Mouse (Mus musculus): ENCODE data around the gene Smyd3. TPM values are rescaled to one million over a fixed set of nuclear protein-coding genes. Genes with fewer than 3 reads are reported as not detected.
"Not testable (repeated sequence)": the region's sequence is repeated elsewhere in the genome, so short reads cannot be mapped to it uniquely, and the experiment has no call there.

The Smyd3 gene
- total RNA-seq, 1 experiment from 2014 or later = 39.5 TPM

DNA sequence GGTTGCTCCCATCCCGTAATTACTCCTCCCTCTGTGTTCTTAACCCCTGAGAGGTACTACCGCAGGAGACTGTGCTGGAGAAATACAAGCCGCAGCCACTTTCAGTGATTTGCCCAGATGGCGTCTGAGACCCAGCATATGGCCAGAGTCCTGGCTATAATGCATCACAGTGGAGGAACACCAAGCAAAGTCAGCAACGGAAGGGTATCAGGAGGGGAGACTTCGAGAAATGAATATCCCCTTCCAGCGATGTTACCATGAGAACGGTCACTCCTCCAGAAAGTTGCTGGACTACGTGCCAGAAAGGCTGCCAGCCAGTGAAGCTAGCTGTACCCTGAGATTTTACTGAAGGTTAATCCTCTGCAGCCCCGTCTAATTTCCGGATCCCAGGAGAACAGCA is 325.1 kb downstream of the Smyd3 start:
- ATAC-seq (replicated peaks in 1 of 2; ENCODE audit: insufficient read depth in 1 of 2, low FRiP score in 2 of 2, low TSS enrichment in 1 of 2, low read depth in 1 of 2, poor library complexity in 2 of 2, severe bottlenecking in 2 of 2) = no peak

DNA sequence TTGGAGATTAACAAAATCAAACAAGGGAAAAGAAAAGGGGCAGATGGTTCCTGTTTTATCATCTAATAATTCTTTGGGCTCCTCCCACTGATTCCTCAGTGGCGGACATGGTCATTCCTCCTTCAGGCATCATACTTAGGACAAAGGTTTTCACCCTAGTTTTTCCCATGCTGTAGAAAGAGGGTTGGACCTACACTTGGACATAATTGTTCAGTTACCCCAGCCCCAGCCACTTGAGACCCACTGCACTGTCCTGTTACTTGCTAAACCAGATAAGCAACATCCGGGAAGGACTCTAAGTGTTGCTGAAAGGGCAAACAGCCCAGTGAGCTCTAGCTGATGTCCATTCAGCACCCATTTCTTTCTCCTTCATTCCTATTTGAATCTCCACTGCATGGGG is 327.0 kb downstream of the Smyd3 start:
- ATAC-seq (replicated peaks in 1 of 2; ENCODE audit: insufficient read depth in 1 of 2, low FRiP score in 2 of 2, low TSS enrichment in 1 of 2, low read depth in 1 of 2, poor library complexity in 2 of 2, severe bottlenecking in 2 of 2) = no peak

DNA sequence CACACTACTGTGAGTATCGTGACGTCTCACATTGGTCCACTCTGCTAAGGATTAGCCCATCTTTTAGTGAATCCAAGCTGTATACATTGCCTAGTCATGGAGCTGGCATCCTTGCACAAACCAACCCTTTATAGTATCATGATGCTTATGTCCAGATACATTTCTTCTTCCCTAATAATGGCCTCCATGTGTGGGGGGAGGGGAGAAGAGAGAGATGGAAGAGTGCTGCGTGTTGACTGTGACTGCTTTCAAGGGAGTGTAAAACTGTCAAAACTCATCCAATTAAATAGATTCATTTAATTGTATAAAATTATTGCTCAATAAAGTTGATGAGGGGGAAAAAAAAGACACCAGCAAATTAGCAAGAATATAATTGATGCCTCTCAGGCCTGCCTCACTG is 330.7 kb downstream of the Smyd3 start:
- ATAC-seq (replicated peaks in 1 of 2; ENCODE audit: insufficient read depth in 1 of 2, low FRiP score in 2 of 2, low TSS enrichment in 1 of 2, low read depth in 1 of 2, poor library complexity in 2 of 2, severe bottlenecking in 2 of 2) = no peak

DNA sequence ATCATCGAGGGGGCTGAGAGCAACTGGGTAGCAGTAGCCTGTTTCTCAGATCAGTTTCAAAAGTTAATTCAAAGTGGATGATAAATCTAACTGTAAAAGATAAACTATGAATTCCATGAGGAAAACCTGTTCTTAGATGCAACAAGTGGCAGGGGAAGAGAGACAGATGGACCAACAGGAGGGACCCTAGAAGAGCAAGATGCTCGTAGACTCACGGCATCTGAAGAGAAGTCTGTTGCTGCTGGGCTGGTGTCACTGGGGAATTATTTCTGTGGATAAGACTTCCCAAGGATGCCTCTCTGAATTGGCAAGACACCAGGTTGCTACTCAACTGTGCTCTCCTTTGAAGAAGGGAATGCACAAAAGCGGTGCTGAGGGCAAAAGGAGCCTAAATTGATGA is 333.2 kb downstream of the Smyd3 start:
- no peak for ATAC-seq (replicated peaks in 1 of 2; ENCODE audit: insufficient read depth in 1 of 2, low FRiP score in 2 of 2, low TSS enrichment in 1 of 2, low read depth in 1 of 2, poor library complexity in 2 of 2, severe bottlenecking in 2 of 2)

- ATAC-seq (replicated peaks in 1 of 2; ENCODE audit: insufficient read depth in 1 of 2, low FRiP score in 2 of 2, low TSS enrichment in 1 of 2, low read depth in 1 of 2, poor library complexity in 2 of 2, severe bottlenecking in 2 of 2) = no peak
These were observed 334.3 kb downstream of the Smyd3 start for GRCm38 (mm10) chr1:179183499-179183898.

- no peak for ATAC-seq (replicated peaks in 1 of 2; ENCODE audit: insufficient read depth in 1 of 2, low FRiP score in 2 of 2, low TSS enrichment in 1 of 2, low read depth in 1 of 2, poor library complexity in 2 of 2, severe bottlenecking in 2 of 2)
These were observed 337.3 kb downstream of the Smyd3 start for GRCm38 (mm10) chr1:179180546-179180945.

GRCm38 (mm10) chr1:179176861-179177658 is 340.8 kb downstream of the Smyd3 start:
- ATAC-seq (replicated peaks in 1 of 2; ENCODE audit: insufficient read depth in 1 of 2, low FRiP score in 2 of 2, low TSS enrichment in 1 of 2, low read depth in 1 of 2, poor library complexity in 2 of 2, severe bottlenecking in 2 of 2) = no peak

GRCm38 (mm10) chr1:179174241-179174640 is 343.6 kb downstream of the Smyd3 start:
- no peak for ATAC-seq (replicated peaks in 1 of 2; ENCODE audit: insufficient read depth in 1 of 2, low FRiP score in 2 of 2, low TSS enrichment in 1 of 2, low read depth in 1 of 2, poor library complexity in 2 of 2, severe bottlenecking in 2 of 2)

DNA sequence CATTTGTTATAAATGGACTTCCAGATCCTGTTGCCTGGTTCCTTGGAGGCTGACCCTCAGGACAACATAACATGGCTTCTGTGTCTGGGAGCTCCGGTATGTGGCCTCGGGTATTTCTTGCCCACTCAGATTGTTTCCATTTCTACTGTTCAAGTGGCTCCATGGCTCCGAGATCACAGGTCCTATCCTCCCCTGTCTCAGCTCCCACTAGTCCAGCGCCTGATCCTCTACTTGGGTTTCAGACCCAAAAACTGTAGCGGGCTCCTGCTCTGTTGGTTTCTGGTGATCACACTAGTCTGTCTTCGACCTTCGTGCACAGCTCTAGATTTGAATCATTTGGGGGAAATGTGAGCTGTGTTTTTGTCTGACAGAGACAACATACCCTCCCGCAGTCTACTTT is 347.3 kb downstream of the Smyd3 start:
- ATAC-seq (replicated peaks in 1 of 2; ENCODE audit: insufficient read depth in 1 of 2, low FRiP score in 2 of 2, low TSS enrichment in 1 of 2, low read depth in 1 of 2, poor library complexity in 2 of 2, severe bottlenecking in 2 of 2) = no peak

DNA sequence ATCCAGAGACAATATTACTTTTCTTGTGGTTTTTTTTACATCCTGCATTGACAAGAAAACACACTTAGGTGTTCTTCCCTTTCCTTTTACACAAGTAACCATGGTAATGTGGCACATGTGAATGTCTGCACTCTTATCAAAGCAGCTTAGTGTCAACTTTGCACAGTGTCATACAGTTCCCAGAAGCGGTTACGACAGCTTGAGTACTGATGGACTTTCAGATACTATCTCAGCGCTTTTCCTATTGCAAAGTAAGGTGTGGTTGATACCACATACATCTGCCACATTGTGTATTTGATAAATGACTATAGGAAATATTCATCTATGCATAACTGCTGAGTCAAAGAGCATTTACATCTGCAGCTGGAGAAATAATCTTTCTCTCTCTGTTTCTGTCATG is 348.1 kb downstream of the Smyd3 start:
- ATAC-seq (replicated peaks in 1 of 2; ENCODE audit: insufficient read depth in 1 of 2, low FRiP score in 2 of 2, low TSS enrichment in 1 of 2, low read depth in 1 of 2, poor library complexity in 2 of 2, severe bottlenecking in 2 of 2) = peak; percentile 22 to 51; a peak in 2 of 4 replicates

DNA sequence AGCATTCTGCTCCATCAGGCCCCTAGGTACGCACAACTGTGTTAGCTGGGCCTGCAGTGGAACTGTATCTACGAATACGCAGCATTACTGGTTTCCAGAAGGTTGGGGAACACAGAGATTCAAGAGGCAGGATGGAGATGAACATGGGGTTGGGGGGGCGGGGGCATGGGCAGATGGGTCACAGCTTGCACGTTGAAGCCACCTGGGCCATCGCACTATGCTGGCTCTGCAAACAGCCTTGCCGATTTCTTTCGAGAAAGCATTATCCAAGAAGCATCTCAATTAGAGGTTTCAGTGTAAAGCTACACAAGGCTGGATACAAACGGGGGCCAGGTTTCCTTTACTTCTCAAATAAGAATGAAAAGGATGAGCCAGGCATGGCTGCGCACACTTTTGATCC is 348.7 kb downstream of the Smyd3 start:
- ATAC-seq (replicated peaks in 1 of 2; ENCODE audit: insufficient read depth in 1 of 2, low FRiP score in 2 of 2, low TSS enrichment in 1 of 2, low read depth in 1 of 2, poor library complexity in 2 of 2, severe bottlenecking in 2 of 2) = no peak

DNA sequence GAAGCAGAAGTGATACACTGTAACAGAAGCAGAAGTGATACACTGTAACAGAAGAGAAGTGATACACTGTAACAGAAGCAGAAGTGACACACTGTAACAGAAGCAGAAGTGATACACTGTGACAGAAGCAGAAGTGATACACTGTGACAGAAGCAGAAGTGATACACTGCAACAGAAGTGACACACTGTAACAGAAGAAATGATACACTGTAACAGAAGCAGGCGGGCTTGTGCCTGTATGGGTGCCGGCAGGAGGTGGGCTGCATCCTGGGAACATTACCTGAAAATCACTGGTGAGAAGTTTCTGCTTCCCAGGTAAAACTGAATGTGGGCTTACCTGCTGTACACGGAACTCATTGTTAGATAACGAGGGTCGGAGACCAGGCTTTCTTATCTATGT is 353.6 kb downstream of the Smyd3 start:
- ATAC-seq (replicated peaks in 1 of 2; ENCODE audit: insufficient read depth in 1 of 2, low FRiP score in 2 of 2, low TSS enrichment in 1 of 2, low read depth in 1 of 2, poor library complexity in 2 of 2, severe bottlenecking in 2 of 2) = not testable (repeated sequence)

GRCm38 (mm10) chr1:179162752-179163151 is 355.1 kb downstream of the Smyd3 start:
- not testable (repeated sequence) for ATAC-seq (replicated peaks in 1 of 2; ENCODE audit: insufficient read depth in 1 of 2, low FRiP score in 2 of 2, low TSS enrichment in 1 of 2, low read depth in 1 of 2, poor library complexity in 2 of 2, severe bottlenecking in 2 of 2)

GRCm38 (mm10) chr1:179161947-179162346 is 355.9 kb downstream of the Smyd3 start:
- ATAC-seq (replicated peaks in 1 of 2; ENCODE audit: insufficient read depth in 1 of 2, low FRiP score in 2 of 2, low TSS enrichment in 1 of 2, low read depth in 1 of 2, poor library complexity in 2 of 2, severe bottlenecking in 2 of 2) = no peak

DNA sequence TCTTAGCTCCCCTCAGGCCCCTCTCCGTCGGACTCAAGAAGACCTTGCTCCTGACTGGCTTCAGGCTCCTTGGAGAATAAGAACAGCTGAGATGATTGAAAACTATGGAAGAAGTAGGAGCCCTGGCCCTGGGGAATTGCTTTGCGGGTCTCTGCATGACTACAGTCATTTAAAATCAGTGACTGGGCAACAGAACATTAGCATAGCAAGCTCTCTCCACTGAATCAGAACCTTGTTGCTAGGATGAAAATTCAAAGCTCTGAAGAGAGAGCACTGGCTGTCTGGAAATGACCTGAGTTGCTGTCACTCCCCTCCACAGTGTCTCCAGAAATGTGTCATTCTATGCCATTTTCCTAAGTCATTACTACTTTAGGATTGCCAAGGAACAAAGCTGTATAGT is 357.1 kb downstream of the Smyd3 start:
- no peak for ATAC-seq (replicated peaks in 1 of 2; ENCODE audit: insufficient read depth in 1 of 2, low FRiP score in 2 of 2, low TSS enrichment in 1 of 2, low read depth in 1 of 2, poor library complexity in 2 of 2, severe bottlenecking in 2 of 2)

- no peak for ATAC-seq (replicated peaks in 1 of 2; ENCODE audit: insufficient read depth in 1 of 2, low FRiP score in 2 of 2, low TSS enrichment in 1 of 2, low read depth in 1 of 2, poor library complexity in 2 of 2, severe bottlenecking in 2 of 2)
These were observed 365.5 kb downstream of the Smyd3 start for GRCm38 (mm10) chr1:179152376-179152775.

DNA sequence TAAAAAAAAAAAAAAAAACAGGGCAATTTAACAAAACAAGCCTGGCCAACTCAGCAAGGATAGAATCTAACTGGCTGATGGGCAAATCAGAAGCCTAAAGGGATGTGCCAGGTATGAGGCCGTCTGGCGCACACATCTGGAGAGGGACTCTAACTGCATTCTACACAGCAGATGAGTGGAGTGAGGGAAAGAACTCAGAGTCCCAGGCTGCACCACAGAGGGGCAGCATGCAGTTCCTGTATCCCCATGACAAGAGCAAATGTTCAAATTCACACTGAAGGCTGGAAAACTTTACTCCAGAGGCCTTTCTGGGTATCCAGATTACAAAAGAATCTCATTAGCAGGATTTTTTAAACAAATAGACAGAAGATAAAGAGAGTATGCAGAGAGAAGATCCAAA is 366.6 kb downstream of the Smyd3 start:
- no peak for ATAC-seq (replicated peaks in 1 of 2; ENCODE audit: insufficient read depth in 1 of 2, low FRiP score in 2 of 2, low TSS enrichment in 1 of 2, low read depth in 1 of 2, poor library complexity in 2 of 2, severe bottlenecking in 2 of 2)

DNA sequence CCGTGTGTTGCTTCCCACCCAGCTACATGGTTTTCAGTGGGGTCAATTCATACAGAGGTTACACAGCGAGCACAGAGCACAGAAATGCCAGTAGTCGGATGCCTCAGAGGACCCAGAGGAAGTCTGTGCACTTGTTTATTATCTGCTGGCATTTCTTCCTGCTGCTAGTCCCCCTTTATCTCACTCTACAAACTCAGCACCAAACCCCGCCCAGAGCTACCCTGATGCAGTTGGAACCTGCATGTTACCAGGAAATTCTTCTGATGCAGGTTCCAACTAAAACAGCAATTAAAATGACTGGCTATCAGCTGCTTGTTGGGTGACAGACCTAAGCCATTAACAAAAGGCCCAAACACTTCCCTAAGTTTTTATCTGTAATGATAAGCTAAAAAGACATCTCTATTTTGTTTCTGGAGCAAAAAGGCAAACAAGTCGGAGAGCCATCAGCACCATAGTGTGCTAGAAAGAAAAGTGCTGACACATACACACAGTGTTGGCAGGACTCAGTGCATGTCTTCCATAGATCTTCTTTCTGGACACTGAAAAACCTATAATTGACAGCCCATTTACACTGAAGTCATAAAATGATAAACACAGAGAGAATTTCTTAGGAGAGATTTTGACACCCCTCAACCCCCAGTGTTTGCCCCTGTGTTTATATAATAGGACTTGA is 368.2 kb downstream of the Smyd3 start:
- no peak for ATAC-seq (replicated peaks in 1 of 2; ENCODE audit: insufficient read depth in 1 of 2, low FRiP score in 2 of 2, low TSS enrichment in 1 of 2, low read depth in 1 of 2, poor library complexity in 2 of 2, severe bottlenecking in 2 of 2)

DNA sequence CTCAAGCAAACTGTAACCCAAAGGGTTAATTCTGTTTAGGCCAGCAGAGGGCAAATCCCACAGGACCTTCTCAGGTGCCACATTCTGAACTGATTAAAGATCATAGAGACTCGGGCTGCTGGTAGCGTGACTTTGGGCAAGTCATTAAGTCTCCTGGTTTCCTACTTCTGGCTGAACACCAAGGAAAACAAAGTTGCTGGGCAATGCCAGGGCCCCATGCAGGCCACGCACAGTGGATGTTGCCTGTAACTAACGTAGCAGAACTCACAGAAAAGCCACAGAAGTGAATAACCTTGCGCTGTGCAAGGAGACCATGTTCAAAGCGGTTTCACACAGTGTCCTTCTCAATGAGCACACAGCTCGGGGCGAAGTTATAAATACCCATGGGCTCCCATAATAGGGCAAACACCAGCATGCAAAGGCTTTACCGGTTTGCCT is 371.1 kb downstream of the Smyd3 start:
- ATAC-seq (replicated peaks in 1 of 2; ENCODE audit: insufficient read depth in 1 of 2, low FRiP score in 2 of 2, low TSS enrichment in 1 of 2, low read depth in 1 of 2, poor library complexity in 2 of 2, severe bottlenecking in 2 of 2) = no peak
